Mouse (Mus musculus) heart, postnatal 14 days (tissue): ENCODE results near the gene Crabp2. TPM values are rescaled to one million over a fixed set of nuclear protein-coding genes. Genes with fewer than 3 reads are reported as not detected.

Source experiments
- DNase-seq, 2 experiments: peaks; one replicate each; pipeline ENCODE4 v3.0.0; 2021 to 2022
- intact Hi-C: fragments of 180-260 bp; cut with DNase I; formaldehyde crosslinking; loops from one replicate; pipeline ENCODE4 v1.15.1; 2025
- total RNA-seq, 2 experiments: library from RNA; stranded (reverse); gene quantifications; 2 replicates each; pipeline ENCODE4 v1.2.3; 2021

The Crabp2 gene
- total RNA-seq, 2 experiments from 2014 or later = 0.31 to 0.56 TPM

- intact Hi-C loops = no loop called here
- DNase-seq = no peak
Measured at GRCm38 (mm10) chr3:87951946-87952345, 3.5 kb downstream of the Crabp2 start.

- DNase-seq = no peak
- intact Hi-C loops = no loop called here
Measured at GRCm38 (mm10) chr3:87952440-87952839, 4.0 kb downstream of the Crabp2 start.

- intact Hi-C loops = no loop called here
- no peak for DNase-seq
Measured at GRCm38 (mm10) chr3:87958056-87958455, 9.6 kb downstream of the Crabp2 start.

GRCm38 (mm10) chr3:87958476-87958875, 10.0 kb downstream of the Crabp2 start:
- intact Hi-C loops = no loop called here
- no peak for DNase-seq

GRCm38 (mm10) chr3:87958967-87959366, 10.5 kb downstream of the Crabp2 start:
- intact Hi-C loops = no loop called here
- no peak for DNase-seq

GRCm38 (mm10) chr3:87959371-87959770, 10.9 kb downstream of the Crabp2 start:
- DNase-seq = no peak
- intact Hi-C loops = no loop called here

GRCm38 (mm10) chr3:87960191-87960585, 11.7 kb downstream of the Crabp2 start:
- intact Hi-C loops = loop anchor here (5.0 kb wide), 1 partner anchor 37 kb away; no protein-coding TSS in a partner anchor
- DNase-seq = no peak

- intact Hi-C loops = loop anchor here (1.0 to 5.0 kb wide), 2 partner anchors 25 to 37 kb away; no protein-coding TSS in a partner anchor
- peak; percentile 89 to 91 for DNase-seq
Measured at GRCm38 (mm10) chr3:87960586-87961191, 12.2 kb downstream of the Crabp2 start.

GRCm38 (mm10) chr3:87970184-87970938, 21.9 kb downstream of the Crabp2 start:
- intact Hi-C loops = loop anchor here (1.0 kb wide), 2 partner anchors 17 to 101 kb away; no protein-coding TSS in a partner anchor
- peak; percentile 60 to 77 for DNase-seq

- peak; percentile 78 for DNase-seq
- intact Hi-C loops = loop anchor here (1.0 kb wide), 2 partner anchors 16 to 100 kb away; no protein-coding TSS in a partner anchor
Measured at GRCm38 (mm10) chr3:87970939-87971488, 22.5 kb downstream of the Crabp2 start, which contains the start of gene Nes. TSS of gene Nes (plus strand) at chr3:87971078.

GRCm38 (mm10) chr3:87971489-87972202, 23.2 kb downstream of the Crabp2 start:
- DNase-seq = no peak
- intact Hi-C loops = no loop called here

GRCm38 (mm10) chr3:87972203-87972664, 23.8 kb downstream of the Crabp2 start:
- DNase-seq = no peak
- intact Hi-C loops = no loop called here

GRCm38 (mm10) chr3:87972776-87973175, 24.3 kb downstream of the Crabp2 start:
- intact Hi-C loops = no loop called here
- no peak for DNase-seq

GRCm38 (mm10) chr3:87973593-87974380, 25.3 kb downstream of the Crabp2 start:
- DNase-seq = no peak
- intact Hi-C loops = no loop called here

GRCm38 (mm10) chr3:87974381-87974987, 26.0 kb downstream of the Crabp2 start:
- DNase-seq = peak in 1 of 2 experiments; percentile 59
- intact Hi-C loops = no loop called here

- no peak for DNase-seq
- intact Hi-C loops = no loop called here
Measured at GRCm38 (mm10) chr3:87979493-87979892, 31.0 kb downstream of the Crabp2 start.

GRCm38 (mm10) chr3:87980085-87980484, 31.6 kb downstream of the Crabp2 start:
- intact Hi-C loops = no loop called here
- DNase-seq = no peak

- intact Hi-C loops = no loop called here
Measured at GRCm38 (mm10) chr3:87980728-87981127, 32.3 kb downstream of the Crabp2 start.

GRCm38 (mm10) chr3:87981214-87981760, 32.8 kb downstream of the Crabp2 start:
- intact Hi-C loops = no loop called here
- no peak for DNase-seq

More at GRCm38 (mm10) chr3:87980728-87981127, 32.3 kb downstream of the Crabp2 start:
- no peak for DNase-seq
